Mouse (Mus musculus) stomach, postnatal 0 days (tissue): ENCODE data around the gene Vmn2r53.
"Not testable (repeated sequence)": the region's sequence is repeated elsewhere in the genome, so short reads cannot be mapped to it uniquely, and the experiment has no call there.

ENCODE experiments used
- CTCF ChIP-seq: IDR thresholded peaks from 2 replicates; pipeline ENCODE4 v1.5.1; 2016; ENCODE audit warnings: antibody characterized with exemption, low read depth, mild to moderate bottlenecking, moderate library complexity
- EP300 ChIP-seq: optimal IDR thresholded peaks from 2 replicates; pipeline ENCODE3; 2016; ENCODE audit warnings: antibody characterized with exemption

DNA sequence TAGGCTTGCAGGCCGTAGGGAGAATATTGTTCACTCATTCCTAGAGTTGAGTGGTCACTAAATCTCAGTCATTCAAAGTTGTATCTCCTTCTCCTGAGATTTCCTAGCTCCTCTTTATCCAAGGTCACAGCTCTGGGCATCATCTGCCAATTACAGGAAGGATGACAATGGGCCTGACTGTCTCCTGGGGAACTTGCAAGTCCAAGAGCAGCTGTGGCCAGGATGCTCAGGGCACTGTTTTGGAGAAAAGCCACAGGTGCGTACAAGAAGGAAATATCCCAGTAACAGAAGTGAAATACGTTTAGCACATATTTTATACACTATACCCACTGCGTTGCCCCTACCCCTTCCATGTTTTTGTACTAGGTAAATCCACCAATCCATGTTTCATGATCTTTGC, 31.6 kb upstream of the Vmn2r53 start, which contains the start of gene Vmn2r54:
- TF ChIP-seq EP300, CTCF: not testable (repeated sequence)
